Mouse (Mus musculus) cerebral cortex, adult 2 months (tissue): ENCODE data around the gene Alox12.

Source experiments
- WGBS: fragments of 180-500 bp; shearing (Covaris S2); methylation state at CpG from one replicate; pipeline ENCODE4 v1.1.7; 2018; 5-methylcytosine and 5-hydroxymethylcytosine counted together

The Alox12 gene

GRCm38 (mm10) chr11:70193354-70194285 lies 61.5 kb downstream of the Alox12 start:
- 69% methylated on average over 11 of the region's 11 CpGs for WGBS

GRCm38 (mm10) chr11:70192157-70192556 lies 63.0 kb downstream of the Alox12 start:
- 80% methylated on average over 4 of the region's 4 CpGs for WGBS
